Mouse (Mus musculus): ENCODE measurements around the gene Lpp.

DNA sequence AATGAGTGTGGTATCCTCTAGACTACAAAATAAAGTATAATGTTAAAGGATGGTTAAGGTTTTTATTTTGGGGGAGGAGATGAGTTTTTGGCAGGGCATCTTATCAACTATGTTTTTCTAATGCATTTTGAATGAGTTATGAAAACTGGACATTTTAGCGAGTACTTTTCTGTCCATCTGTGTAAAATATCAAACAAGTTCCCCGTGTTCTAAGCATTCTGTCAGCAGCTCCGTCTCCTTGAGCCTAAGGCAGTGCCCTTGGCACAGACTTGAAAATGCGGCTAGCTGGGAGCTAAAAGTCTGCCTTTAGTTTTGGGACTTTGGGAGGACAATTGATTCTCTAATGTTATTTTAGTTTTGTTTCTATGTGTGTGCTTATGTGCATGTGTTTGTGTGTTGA is 165.2 kb downstream of the Lpp start:
- TF ChIP-seq CTCF (IDR thresholded peaks at IDR 0.05; ENCODE audit: borderline replicate concordance, insufficient read depth, low read length) (no peak), POLR2A (IDR thresholded peaks at IDR 0.05; ENCODE audit: low read depth, low read length) (no peak)
